Mouse (Mus musculus) megakaryocyte, embryonic 14.5 days (primary cell): Measurements from ENCODE around the gene Arhgap25.

Source experiments
- FLI1 ChIP-seq: IDR thresholded peaks from 2 replicates; pipeline ENCODE4 v1.6.1; 2012; ENCODE audit warnings: low read length, inconsistent platforms, mixed read lengths
- GATA1 ChIP-seq: IDR thresholded peaks from 3 replicates; pipeline ENCODE4 v1.6.1; 2012; ENCODE audit warnings: mixed read lengths, low read length, inconsistent platforms, borderline replicate concordance

- no peak for TF ChIP-seq GATA1
- no peak for TF ChIP-seq FLI1
Observed at GRCm38 (mm10) chr6:87582456-87582855, 49.4 kb upstream of the Arhgap25 start.
